Mouse (Mus musculus): ENCODE results near the gene Ripor3. TPM values are rescaled to one million over a fixed set of nuclear protein-coding genes. Genes with fewer than 3 reads are reported as not detected.
A peak's percentile ranks its signal among the peaks of the same experiment; 100 is the strongest.

Gene Ripor3
- polyA plus RNA-seq, 1 experiment from 2014 or later: 1.2 TPM

GRCm38 (mm10) chr2:168049002-168049635 lies 38.7 kb upstream of the Ripor3 start:
- Histone ChIP-seq H3K36me3 (replicated peaks) (no peaks in the 10 kb centered on the region), H3K9ac (no peak overlapping the region), H3K4me2 (peak overlapping the region; percentile 74), H3K27me3 (peaks cover 44% of the 10 kb centered on the region), H3K4me3 (replicated peaks) (peak overlapping the region; percentile 47), H3K9me3 (replicated peaks) (no peaks in the 10 kb centered on the region), H3K27ac (replicated peaks) (no peak overlapping the region), H3K4me1 (replicated peaks) (peaks cover 30% of the 10 kb centered on the region)
- ATAC-seq (ENCODE audit: insufficient read depth): no peak
- 16% methylated on average over 16 of the region's 16 CpGs for WGBS (ENCODE audit: insufficient replicate concordance)

- no peaks in the 10 kb centered on the region for H3K36me3 ChIP-seq (replicated peaks)
- H3K4me1 ChIP-seq (replicated peaks): peaks cover 30% of the 10 kb centered on the region
- WGBS (ENCODE audit: insufficient replicate concordance): 70% methylated on average over 4 of the region's 4 CpGs
- H3K9ac ChIP-seq: no peak overlapping the region
- H3K4me2 ChIP-seq: no peak overlapping the region
- ATAC-seq (ENCODE audit: insufficient read depth): no peak
- H3K9me3 ChIP-seq (replicated peaks): no peaks in the 10 kb centered on the region
- no peak overlapping the region for H3K4me3 ChIP-seq (replicated peaks)
- H3K27ac ChIP-seq (replicated peaks): no peak overlapping the region
- H3K27me3 ChIP-seq: peaks cover 33% of the 10 kb centered on the region
Observed at GRCm38 (mm10) chr2:168046467-168046866, 36.0 kb upstream of the Ripor3 start.

GRCm38 (mm10) chr2:168045771-168046170 lies 35.4 kb upstream of the Ripor3 start:
- Histone ChIP-seq H3K4me1 (replicated peaks) (peaks cover 28% of the 10 kb centered on the region), H3K9ac (no peak overlapping the region)
- 55% methylated on average over 5 of the region's 5 CpGs for WGBS (ENCODE audit: insufficient replicate concordance)

GRCm38 (mm10) chr2:168045357-168045756 lies 34.9 kb upstream of the Ripor3 start:
- Histone ChIP-seq H3K9me3 (replicated peaks) (no peaks in the 10 kb centered on the region), H3K9ac (no peak overlapping the region), H3K4me2 (no peak overlapping the region), H3K27ac (replicated peaks) (no peak overlapping the region), H3K36me3 (replicated peaks) (no peaks in the 10 kb centered on the region), H3K4me1 (replicated peaks) (peaks cover 24% of the 10 kb centered on the region), H3K27me3 (peaks cover 22% of the 10 kb centered on the region), H3K4me3 (replicated peaks) (no peak overlapping the region)
- ATAC-seq (ENCODE audit: insufficient read depth): no peak
- WGBS (ENCODE audit: insufficient replicate concordance): 68% methylated on average over 13 of the region's 13 CpGs

More at GRCm38 (mm10) chr2:168045771-168046170, 35.4 kb upstream of the Ripor3 start:
- ATAC-seq (ENCODE audit: insufficient read depth): no peak
- H3K27ac ChIP-seq (replicated peaks): no peak overlapping the region
- H3K27me3 ChIP-seq: peaks cover 26% of the 10 kb centered on the region
- no peaks in the 10 kb centered on the region for H3K36me3 ChIP-seq (replicated peaks)
- H3K9me3 ChIP-seq (replicated peaks): no peaks in the 10 kb centered on the region
- H3K4me3 ChIP-seq (replicated peaks): no peak overlapping the region
- no peak overlapping the region for H3K4me2 ChIP-seq

- no peaks in the 10 kb centered on the region for H3K9me3 ChIP-seq (replicated peaks)
- no peak overlapping the region for H3K27ac ChIP-seq (replicated peaks)
- WGBS (ENCODE audit: insufficient replicate concordance): 68% methylated on average over 10 of the region's 10 CpGs
- no peak overlapping the region for H3K4me3 ChIP-seq (replicated peaks)
- H3K36me3 ChIP-seq (replicated peaks): no peaks in the 10 kb centered on the region
- peaks cover 18% of the 10 kb centered on the region; the same call in 1 of the 2 replicates for H3K4me1 ChIP-seq (replicated peaks)
- no peak overlapping the region for H3K9ac ChIP-seq
- H3K27me3 ChIP-seq: peaks cover 16% of the 10 kb centered on the region
- no peak for ATAC-seq (ENCODE audit: insufficient read depth)
- no peak overlapping the region for H3K4me2 ChIP-seq
Observed at GRCm38 (mm10) chr2:168044681-168045287, 34.4 kb upstream of the Ripor3 start.

- WGBS (ENCODE audit: insufficient replicate concordance): 72% methylated on average over 6 of the region's 6 CpGs
- Histone ChIP-seq H3K4me3 (replicated peaks) (no peak overlapping the region), H3K4me2 (no peak overlapping the region), H3K27ac (replicated peaks) (no peak overlapping the region), H3K27me3 (no peaks in the 10 kb centered on the region), H3K9me3 (replicated peaks) (no peaks in the 10 kb centered on the region), H3K9ac (no peak overlapping the region), H3K4me1 (replicated peaks) (peaks cover 13% of the 10 kb centered on the region; the same call in 1 of the 2 replicates), H3K36me3 (replicated peaks) (no peaks in the 10 kb centered on the region)
- ATAC-seq (ENCODE audit: insufficient read depth): no peak
Observed at GRCm38 (mm10) chr2:168042019-168042418, 31.6 kb upstream of the Ripor3 start.

- no peak overlapping the region for H3K4me3 ChIP-seq (replicated peaks)
- 48% methylated on average over 3 of the region's 3 CpGs for WGBS (ENCODE audit: insufficient replicate concordance)
- H3K4me2 ChIP-seq: no peak overlapping the region
- H3K4me1 ChIP-seq (replicated peaks): peaks cover 12% of the 10 kb centered on the region; the same call in 1 of the 2 replicates
- no peak overlapping the region for H3K9ac ChIP-seq
- H3K36me3 ChIP-seq (replicated peaks): no peaks in the 10 kb centered on the region
- H3K27ac ChIP-seq (replicated peaks): no peak overlapping the region
- no peak for ATAC-seq (ENCODE audit: insufficient read depth)
- H3K9me3 ChIP-seq (replicated peaks): no peaks in the 10 kb centered on the region
- no peaks in the 10 kb centered on the region for H3K27me3 ChIP-seq
Observed at GRCm38 (mm10) chr2:168040751-168041150, 30.3 kb upstream of the Ripor3 start.

- H3K27ac ChIP-seq (replicated peaks): no peak overlapping the region
- no peak overlapping the region for H3K4me3 ChIP-seq (replicated peaks)
- no peaks in the 10 kb centered on the region for H3K9me3 ChIP-seq (replicated peaks)
- ATAC-seq (ENCODE audit: insufficient read depth): no peak
- no peak overlapping the region for H3K4me2 ChIP-seq
- 41% methylated on average over 3 of the region's 3 CpGs for WGBS (ENCODE audit: insufficient replicate concordance)
- H3K36me3 ChIP-seq (replicated peaks): no peaks in the 10 kb centered on the region
- no peak overlapping the region for H3K9ac ChIP-seq
- peaks cover 15% of the 10 kb centered on the region for H3K4me1 ChIP-seq (replicated peaks)
- no peaks in the 10 kb centered on the region for H3K27me3 ChIP-seq
Observed at GRCm38 (mm10) chr2:168037063-168037462, 26.6 kb upstream of the Ripor3 start.

GRCm38 (mm10) chr2:168035907-168036306 lies 25.5 kb upstream of the Ripor3 start:
- no peaks in the 10 kb centered on the region for H3K36me3 ChIP-seq (replicated peaks)
- WGBS (ENCODE audit: insufficient replicate concordance): 69% methylated on average over 6 of the region's 6 CpGs
- H3K27ac ChIP-seq (replicated peaks): no peak overlapping the region
- H3K9me3 ChIP-seq (replicated peaks): no peaks in the 10 kb centered on the region
- H3K27me3 ChIP-seq: no peaks in the 10 kb centered on the region
- no peak overlapping the region for H3K4me2 ChIP-seq
- peaks cover 15% of the 10 kb centered on the region for H3K4me1 ChIP-seq (replicated peaks)
- ATAC-seq (ENCODE audit: insufficient read depth): no peak
- H3K9ac ChIP-seq: no peak overlapping the region
- no peak overlapping the region for H3K4me3 ChIP-seq (replicated peaks)

GRCm38 (mm10) chr2:168033905-168034304 lies 23.5 kb upstream of the Ripor3 start:
- peaks cover 13% of the 10 kb centered on the region for H3K4me1 ChIP-seq (replicated peaks)
- H3K4me3 ChIP-seq (replicated peaks): no peak overlapping the region
- no peaks in the 10 kb centered on the region for H3K27me3 ChIP-seq
- ATAC-seq (ENCODE audit: insufficient read depth): peak; percentile 31; the same call in 1 of the 2 replicates
- H3K9ac ChIP-seq: no peak overlapping the region
- H3K36me3 ChIP-seq (replicated peaks): no peaks in the 10 kb centered on the region
- H3K4me2 ChIP-seq: no peak overlapping the region; the same call in 1 of the 2 replicates
- WGBS (ENCODE audit: insufficient replicate concordance): 22% methylated on average over 10 of the region's 10 CpGs
- no peak overlapping the region for H3K27ac ChIP-seq (replicated peaks)
- H3K9me3 ChIP-seq (replicated peaks): no peaks in the 10 kb centered on the region

- peaks cover 13% of the 10 kb centered on the region for H3K4me1 ChIP-seq (replicated peaks)
- WGBS (ENCODE audit: insufficient replicate concordance): 59% methylated on average over 2 of the region's 2 CpGs
- no peak for ATAC-seq (ENCODE audit: insufficient read depth)
Observed at GRCm38 (mm10) chr2:168031842-168032241, 21.4 kb upstream of the Ripor3 start.

More at GRCm38 (mm10) chr2:168031842-168032241, 21.4 kb upstream of the Ripor3 start:
- no peak overlapping the region for H3K4me3 ChIP-seq (replicated peaks)
- no peaks in the 10 kb centered on the region for H3K27me3 ChIP-seq
- no peaks in the 10 kb centered on the region for H3K9me3 ChIP-seq (replicated peaks)
- no peak overlapping the region for H3K27ac ChIP-seq (replicated peaks)
- H3K36me3 ChIP-seq (replicated peaks): no peaks in the 10 kb centered on the region
- no peak overlapping the region for H3K9ac ChIP-seq
- no peak overlapping the region for H3K4me2 ChIP-seq
